Mouse (Mus musculus): ENCODE measurements around the gene Phka2.

DNA sequence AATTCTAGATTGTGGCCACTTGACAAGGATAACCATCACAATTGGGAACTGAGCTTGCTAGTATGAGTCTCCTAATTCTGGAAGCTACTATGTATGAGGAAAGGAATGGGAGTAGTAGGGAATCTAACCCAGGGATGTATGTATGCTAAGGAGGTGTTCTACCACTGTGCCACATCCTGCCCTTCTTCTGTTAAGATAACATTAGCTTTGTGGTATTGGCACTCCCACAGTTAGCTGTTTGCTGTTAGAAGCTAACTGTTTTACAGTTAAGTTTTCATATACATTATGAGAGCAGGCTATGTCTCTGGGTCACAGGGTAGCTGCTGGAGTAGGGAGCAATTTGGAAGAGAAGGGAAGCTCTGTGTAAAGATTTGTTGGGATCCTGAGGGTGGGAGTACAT, 14.1 kb downstream of the Phka2 start:
- TF ChIP-seq POLR2AphosphoS2 (IDR thresholded peaks at IDR 0.05; ENCODE audit: low read length) (no peak), TCF12 (IDR thresholded peaks at IDR 0.05; ENCODE audit: low read depth, low read length) (no peak), MAFK (IDR thresholded peaks at IDR 0.05; ENCODE audit: borderline replicate concordance, low read depth, low read length) (no peak), GABPA (IDR thresholded peaks at IDR 0.05; ENCODE audit: low read depth, low read length) (no peak), CTCF (IDR thresholded peaks at IDR 0.05 in 2 of 3, conservative IDR thresholded peaks at IDR 0.05 in 1 of 3; ENCODE audit: control insufficient read depth in 1 of 3, insufficient read depth in 1 of 3, low read depth in 2 of 3, low read length in 3 of 3, poor library complexity in 1 of 3, severe bottlenecking in 1 of 3) (no peak), ELF1 (IDR thresholded peaks at IDR 0.05; ENCODE audit: low read depth, low read length) (no peak)
